Mouse (Mus musculus) large intestine, adult 2 months (tissue): Measurements from ENCODE around the gene Cphx3. TPM values are rescaled to one million over a fixed set of nuclear protein-coding genes. Genes with fewer than 3 reads are reported as not detected.
"Not testable (repeated sequence)": the region's sequence is repeated elsewhere in the genome, so short reads cannot be mapped to it uniquely, and the experiment has no call there.

Experiments
- DNase-seq: peaks from one replicate; pipeline ENCODE4 v3.0.0-alpha.2; 2012; ENCODE audit warnings: low read depth, low spot score
- WGBS: fragments of 180-500 bp; shearing (Covaris S2); methylation state at CpG from one replicate; pipeline ENCODE4 v1.1.7; 2018; 5-methylcytosine and 5-hydroxymethylcytosine counted together
- polyA plus RNA-seq: library from polyadenylated mRNA; depleted of rRNA; stranded (reverse); fragments of >200 nt; gene quantifications from 2 replicates; pipeline ENCODE4 v1.2.3, GENCODE M21; 2012; rRNA removed

The Cphx3 gene
- polyA plus RNA-seq: not detected in 2 replicates

GRCm38 (mm10) chr14:26081997-26082396 is at the start of gene Cphx3:
Gene Cphx3 (plus strand): TSS chr14:26082297.
- no CpG with 5 or more reads among the region's 1 CpGs for WGBS
- not testable (repeated sequence) for DNase-seq

DNA sequence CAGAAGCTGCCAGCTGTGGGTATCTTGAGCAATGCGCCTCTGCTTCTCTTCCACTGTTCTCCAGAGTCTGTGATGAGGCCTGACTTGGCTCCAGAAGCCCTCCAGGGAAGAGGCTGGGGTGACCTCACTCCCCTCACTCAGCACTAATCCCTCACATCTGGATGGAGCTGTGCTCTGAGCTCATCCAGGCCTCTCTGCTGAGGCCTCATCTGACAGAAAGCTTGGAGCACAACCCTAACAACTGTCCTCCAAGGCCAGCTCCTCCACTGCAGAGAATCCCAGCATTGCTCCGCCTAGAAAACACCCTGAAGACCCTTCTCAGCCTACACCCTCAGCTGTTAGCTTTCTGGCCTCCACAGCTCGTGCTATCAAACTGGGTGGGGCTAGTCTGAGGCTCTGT is 47.7 kb upstream of the Cphx3 start:
- not testable (repeated sequence) for DNase-seq
- WGBS: no CpG with 5 or more reads among the region's 3 CpGs

GRCm38 (mm10) chr14:26035439-26035838 is 46.7 kb upstream of the Cphx3 start:
- no CpG with 5 or more reads among the region's 6 CpGs for WGBS
- DNase-seq: not testable (repeated sequence)

DNA sequence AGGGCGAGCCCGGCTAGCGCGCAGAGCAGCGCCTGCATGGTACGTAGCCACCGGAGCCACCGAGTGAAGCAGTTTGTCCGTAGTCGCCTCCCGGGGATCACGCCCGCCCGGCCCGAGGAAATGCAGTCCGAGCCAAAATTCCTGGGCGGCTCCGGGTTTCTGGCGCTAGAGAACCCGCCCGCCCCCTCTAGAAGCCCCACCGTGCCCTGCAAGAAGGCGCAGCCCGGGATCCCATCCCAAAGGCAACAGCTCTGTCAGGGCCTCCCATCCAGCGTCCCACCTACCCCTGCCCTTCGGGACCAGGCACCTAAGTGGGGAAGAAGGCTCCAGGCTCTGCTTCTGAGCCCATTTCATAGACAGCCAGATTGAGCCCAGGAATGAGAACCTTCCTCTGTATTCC is 39.5 kb upstream of the Cphx3 start, which contains the start of gene Gm9780:
TSS of gene Gm9780 (minus strand) at position 101 of the 400 bp plus-strand sequence.
- no CpG with 5 or more reads among the region's 26 CpGs for WGBS
- not testable (repeated sequence) for DNase-seq

GRCm38 (mm10) chr14:26045007-26045406 is 37.1 kb upstream of the Cphx3 start:
- DNase-seq: not testable (repeated sequence)
- WGBS: no CpG with 5 or more reads among the region's 5 CpGs

DNA sequence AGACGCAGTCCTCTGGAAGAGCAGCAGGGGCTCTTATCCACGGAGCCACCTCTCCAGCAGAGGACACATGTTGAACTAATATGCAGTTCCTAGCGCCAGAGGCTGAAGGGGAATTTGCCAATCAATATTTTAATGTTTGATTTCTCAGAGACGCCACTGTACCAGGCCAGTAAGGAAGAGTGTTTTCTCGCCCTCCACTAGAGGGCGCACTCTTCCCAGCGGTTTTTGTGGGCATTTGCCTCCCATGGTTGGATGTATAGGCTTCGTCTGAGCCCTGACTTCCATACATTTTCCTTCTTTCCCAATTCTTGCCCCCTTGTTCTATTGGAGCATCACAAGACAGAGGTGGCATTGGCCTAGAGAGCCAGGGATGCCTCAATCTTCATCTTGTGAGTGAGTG is 35.1 kb upstream of the Cphx3 start:
- no CpG with 5 or more reads among the region's 8 CpGs for WGBS
- DNase-seq: not testable (repeated sequence)

- WGBS: no CpG with 5 or more reads among the region's 9 CpGs
Measured at GRCm38 (mm10) chr14:26048767-26049166, 33.3 kb upstream of the Cphx3 start.

GRCm38 (mm10) chr14:26058184-26058583 is 23.9 kb upstream of the Cphx3 start:
- not testable (repeated sequence) for DNase-seq
- no CpG with 5 or more reads among the region's 3 CpGs for WGBS

More at GRCm38 (mm10) chr14:26048767-26049166, 33.3 kb upstream of the Cphx3 start:
- not testable (repeated sequence) for DNase-seq

DNA sequence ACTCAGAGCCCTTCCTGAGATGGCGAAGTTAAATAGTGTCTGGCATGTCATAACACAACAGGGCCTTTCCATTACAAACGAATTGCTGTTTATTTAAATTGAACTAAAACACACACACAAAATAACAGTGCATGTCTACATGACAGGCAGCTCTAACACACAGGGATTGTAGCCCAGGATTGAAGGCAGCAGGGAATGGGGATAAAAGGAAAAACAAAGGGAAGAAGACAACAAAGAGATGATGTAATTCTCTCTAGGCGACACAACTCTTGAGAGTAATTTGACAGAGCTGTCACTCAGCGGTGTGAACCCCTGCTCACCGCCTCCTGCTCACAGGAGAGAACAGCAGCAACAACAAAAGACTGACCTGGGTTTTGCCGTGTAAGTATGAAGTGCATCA is 22.7 kb upstream of the Cphx3 start:
- WGBS: no CpG with 5 or more reads among the region's 6 CpGs
- not testable (repeated sequence) for DNase-seq

- DNase-seq: not testable (repeated sequence)
- WGBS: no CpG with 5 or more reads among the region's 44 CpGs
Measured at GRCm38 (mm10) chr14:26066574-26067324, 15.3 kb upstream of the Cphx3 start.

GRCm38 (mm10) chr14:26067325-26067633 is 14.8 kb upstream of the Cphx3 start, which contains the start of gene Tmem254c:
Gene Tmem254c (minus strand): TSS chr14:26067355.
- WGBS: no CpG with 5 or more reads among the region's 10 CpGs

GRCm38 (mm10) chr14:26076620-26077390 is 5.3 kb upstream of the Cphx3 start:
- not testable (repeated sequence) for DNase-seq
- WGBS: no CpG with 5 or more reads among the region's 5 CpGs

More at GRCm38 (mm10) chr14:26067325-26067633, 14.8 kb upstream of the Cphx3 start, which contains the start of gene Tmem254c:
- DNase-seq: not testable (repeated sequence)

DNA sequence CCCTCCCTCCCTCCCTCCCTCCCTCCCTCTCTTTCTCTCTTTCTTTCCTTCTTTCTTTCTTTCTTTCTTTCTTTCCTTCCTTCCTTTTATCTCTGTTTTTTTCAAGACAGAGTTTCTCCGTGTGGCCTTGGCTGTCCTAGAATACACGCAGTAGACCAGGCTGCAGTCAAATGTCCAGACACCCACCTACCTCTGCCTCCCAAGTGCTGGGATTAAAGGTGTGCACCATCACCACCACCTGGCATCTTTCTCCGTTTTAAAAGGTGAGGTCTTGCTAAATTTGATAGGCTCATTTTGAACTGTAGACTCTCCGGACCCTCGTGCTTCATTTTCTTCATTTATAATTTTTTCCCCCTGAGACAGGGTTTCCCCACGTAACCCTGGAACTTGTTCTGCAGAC is 881 bp upstream of the Cphx3 start, which contains the start of gene Cphx2:
TSS of gene Cphx2 (plus strand) at position 301 of the 400 bp plus-strand sequence.
- WGBS: no CpG with 5 or more reads among the region's 6 CpGs
- not testable (repeated sequence) for DNase-seq

DNA sequence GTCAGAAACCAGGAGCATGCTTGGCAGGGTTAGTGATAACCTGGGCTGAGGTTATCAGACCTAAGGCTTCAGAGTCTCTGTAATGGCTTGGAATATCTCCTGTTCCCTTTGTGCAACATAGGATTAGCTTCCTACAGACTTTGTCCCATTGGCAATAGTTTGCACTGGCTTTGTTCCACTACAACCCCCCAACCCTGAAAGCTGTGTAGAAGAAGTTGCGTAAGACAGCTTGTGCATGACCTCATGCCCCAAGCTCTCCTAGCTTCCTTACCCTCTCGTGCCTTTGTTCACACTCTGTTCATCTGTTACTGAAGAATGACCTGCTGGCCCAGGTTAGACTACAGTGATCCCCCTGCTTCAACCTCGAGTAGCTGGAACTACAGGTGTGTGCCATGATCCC is 15.5 kb downstream of the Cphx3 start:
- WGBS: no CpG with 5 or more reads among the region's 3 CpGs
- DNase-seq: not testable (repeated sequence)

- DNase-seq: not testable (repeated sequence)
- WGBS: no CpG with 5 or more reads among the region's 7 CpGs
Measured at GRCm38 (mm10) chr14:26118150-26118549, 36.1 kb downstream of the Cphx3 start, which contains the start of gene Duxbl2. Gene Duxbl2 (plus strand): TSS chr14:26118349.

DNA sequence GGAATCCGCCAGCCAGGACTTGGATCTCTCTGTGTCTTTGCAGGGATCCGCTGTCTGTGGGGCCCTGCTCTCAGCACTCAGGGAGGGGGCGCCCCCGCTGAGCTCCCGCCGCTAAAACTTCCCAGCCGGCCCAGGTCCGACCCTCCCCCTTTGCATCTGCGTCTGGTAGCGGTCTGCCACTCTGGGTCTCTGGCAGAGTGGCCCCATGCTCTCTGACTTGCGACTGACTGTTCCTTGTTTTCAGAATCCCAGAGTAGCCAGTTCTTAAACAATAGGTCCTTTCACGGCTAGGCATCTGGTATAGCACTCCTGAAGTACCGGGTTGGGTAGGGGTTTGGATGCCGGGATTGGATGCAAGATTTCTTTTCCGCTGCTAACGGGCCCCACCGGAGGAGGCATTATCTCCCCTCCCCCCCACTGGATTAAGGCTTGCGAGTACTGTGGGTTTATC is 36.5 kb downstream of the Cphx3 start:
- DNase-seq: not testable (repeated sequence)
- WGBS: no CpG with 5 or more reads among the region's 18 CpGs

DNA sequence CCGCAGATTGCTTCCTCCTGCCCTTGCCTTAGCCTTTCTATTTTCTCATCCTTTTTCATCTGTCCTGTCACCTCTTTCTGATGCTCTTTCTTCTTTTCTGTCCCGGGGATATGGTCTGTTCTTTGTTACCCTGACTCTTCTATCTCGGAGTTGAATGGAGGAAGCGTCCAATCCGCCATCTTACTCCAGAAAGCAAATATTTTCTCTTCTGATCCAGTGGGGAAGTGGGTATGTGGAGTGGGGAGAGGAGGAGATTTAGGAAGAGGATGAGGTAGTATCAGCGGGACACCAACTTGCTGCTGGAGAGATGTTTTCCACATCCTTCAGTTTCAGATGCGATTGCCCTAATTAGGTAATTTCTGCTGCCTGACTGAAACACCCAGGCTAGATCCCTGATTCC is 37.0 kb downstream of the Cphx3 start:
- WGBS: no CpG with 5 or more reads among the region's 7 CpGs
- DNase-seq: not testable (repeated sequence)

GRCm38 (mm10) chr14:26147095-26147494 is 65.0 kb downstream of the Cphx3 start:
- no CpG with 5 or more reads among the region's 2 CpGs for WGBS
- not testable (repeated sequence) for DNase-seq

DNA sequence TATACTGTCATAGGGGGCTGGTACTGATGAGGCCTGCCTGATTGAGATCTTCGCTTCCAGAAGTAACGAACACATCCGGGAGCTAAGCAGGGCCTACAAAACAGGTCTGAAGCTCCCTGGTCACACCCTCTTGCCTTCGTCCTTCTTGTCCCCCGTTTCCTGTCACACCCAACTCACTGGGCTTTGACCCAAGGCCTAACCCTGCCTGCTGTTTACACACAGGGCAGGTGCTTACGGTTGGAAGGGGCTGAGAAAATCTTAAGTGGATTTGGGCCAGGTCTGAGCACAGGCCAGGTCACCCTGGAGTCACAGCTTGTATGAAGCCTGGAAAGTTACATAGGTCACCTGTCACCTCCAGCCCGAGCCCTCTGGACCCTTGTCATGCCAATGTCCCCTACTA is 73.9 kb downstream of the Cphx3 start:
- not testable (repeated sequence) for DNase-seq
- WGBS: no CpG with 5 or more reads among the region's 7 CpGs

- DNase-seq: not testable (repeated sequence)
- no CpG with 5 or more reads among the region's 9 CpGs for WGBS
Measured at GRCm38 (mm10) chr14:26161156-26161555, 79.1 kb downstream of the Cphx3 start.
